Mouse (Mus musculus): ENCODE measurements around the gene Gss. TPM values are rescaled to one million over a fixed set of nuclear protein-coding genes. Genes with fewer than 3 reads are reported as not detected.
"Not testable (repeated sequence)": the region's sequence is repeated elsewhere in the genome, so short reads cannot be mapped to it uniquely, and the experiment has no call there.

The Gss gene
- polyA plus RNA-seq, 1 experiment from 2014 or later: 27.1 TPM

DNA sequence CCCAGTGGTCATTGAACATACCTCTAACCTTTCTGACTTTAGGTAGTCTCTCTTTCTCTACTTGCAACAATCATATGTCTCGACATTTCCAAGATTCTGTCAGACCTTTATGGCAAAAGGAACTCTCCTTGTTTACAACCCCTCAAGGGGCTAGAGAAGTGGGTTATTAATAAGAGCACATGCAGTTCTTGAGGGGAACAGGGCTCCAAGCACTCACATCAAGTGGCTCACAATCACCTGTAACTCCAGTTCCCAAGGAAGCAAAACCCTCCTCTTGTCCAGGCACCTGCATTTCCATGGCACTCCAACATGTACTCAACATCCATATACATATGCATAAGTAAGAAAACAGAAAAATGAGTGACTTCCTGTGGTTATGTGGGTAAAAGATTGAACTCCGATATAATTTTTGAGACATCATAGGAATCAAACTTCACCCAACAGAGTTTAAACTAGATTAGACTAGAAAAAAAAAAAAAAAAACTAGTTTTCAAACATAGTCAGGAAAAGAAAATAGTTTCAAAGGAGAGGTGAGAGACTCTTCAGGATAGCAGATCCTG, 38.1 kb downstream of the Gss start:
- H3K36me3 ChIP-seq (ENCODE audit: control insufficient read depth, insufficient read depth, low read length): no peaks in the 10 kb centered on the region
- H3K9ac ChIP-seq (ENCODE audit: low read depth, low read length): no peak overlapping the region
- H3K9me3 ChIP-seq (ENCODE audit: control insufficient read depth, low read length): no peaks in the 10 kb centered on the region
- H3K27me3 ChIP-seq (replicated peaks; ENCODE audit: control insufficient read depth, insufficient read depth, low read length): no peaks in the 10 kb centered on the region
- H3K27ac ChIP-seq (replicated peaks; ENCODE audit: low read depth, low read length): no peak overlapping the region
- no peaks in the 10 kb centered on the region for H3K4me1 ChIP-seq (ENCODE audit: control insufficient read depth, insufficient read depth, low read length)
- ATAC-seq (ENCODE audit: low read depth) (no peak), DNase-seq (ENCODE audit: low spot score) (no peak)
- no peak overlapping the region for H3K4me3 ChIP-seq (ENCODE audit: low read depth, low read length)
- WGBS: 89% methylated on average over 2 of the region's 2 CpGs
- H3K4me2 ChIP-seq (ENCODE audit: low read depth, low read length): no peak overlapping the region

- H3K4me3 ChIP-seq (ENCODE audit: low read depth, low read length): no peak overlapping the region
- no peak for ATAC-seq (ENCODE audit: low read depth)
- H3K27me3 ChIP-seq (replicated peaks; ENCODE audit: control insufficient read depth, insufficient read depth, low read length): no peaks in the 10 kb centered on the region
Observed at GRCm38 (mm10) chr2:155552949-155553354, 39.7 kb downstream of the Gss start.

DNA sequence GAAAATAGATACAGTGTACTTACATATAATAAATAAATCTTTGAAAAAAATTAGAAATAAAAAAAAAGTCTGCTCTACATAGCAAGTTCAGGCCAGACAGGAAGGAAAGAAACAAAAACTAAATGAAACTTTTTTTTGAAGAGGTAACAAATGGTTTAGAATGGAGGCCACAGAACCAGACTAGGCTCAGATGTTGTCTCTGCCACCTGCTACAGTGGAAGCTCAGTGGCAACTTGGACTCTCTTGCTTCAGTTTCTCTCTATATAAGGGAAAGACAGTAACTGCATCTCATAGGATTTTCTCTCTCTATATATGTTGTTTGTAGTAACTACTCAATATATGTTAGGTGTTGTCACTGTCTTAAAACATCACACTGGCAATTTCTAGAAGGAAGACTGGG, 40.3 kb downstream of the Gss start:
- Histone ChIP-seq H3K27me3 (replicated peaks; ENCODE audit: control insufficient read depth, insufficient read depth, low read length) (no peaks in the 10 kb centered on the region), H3K4me2 (ENCODE audit: low read depth, low read length) (no peak overlapping the region), H3K4me1 (ENCODE audit: control insufficient read depth, insufficient read depth, low read length) (no peaks in the 10 kb centered on the region), H3K27ac (replicated peaks; ENCODE audit: low read depth, low read length) (no peak overlapping the region), H3K9ac (ENCODE audit: low read depth, low read length) (no peak overlapping the region), H3K4me3 (ENCODE audit: low read depth, low read length) (no peak overlapping the region), H3K36me3 (ENCODE audit: control insufficient read depth, insufficient read depth, low read length) (no peaks in the 10 kb centered on the region), H3K9me3 (ENCODE audit: control insufficient read depth, low read length) (no peaks in the 10 kb centered on the region)
- ATAC-seq (ENCODE audit: low read depth) (no peak), DNase-seq (ENCODE audit: low spot score) (no peak)

More at GRCm38 (mm10) chr2:155552949-155553354, 39.7 kb downstream of the Gss start:
- no peaks in the 10 kb centered on the region for H3K9me3 ChIP-seq (ENCODE audit: control insufficient read depth, low read length)
- H3K36me3 ChIP-seq (ENCODE audit: control insufficient read depth, insufficient read depth, low read length): no peaks in the 10 kb centered on the region
- no peak overlapping the region for H3K4me2 ChIP-seq (ENCODE audit: low read depth, low read length)
- DNase-seq (ENCODE audit: low spot score): no peak
- H3K27ac ChIP-seq (replicated peaks; ENCODE audit: low read depth, low read length): no peak overlapping the region
- H3K9ac ChIP-seq (ENCODE audit: low read depth, low read length): no peak overlapping the region
- no peaks in the 10 kb centered on the region for H3K4me1 ChIP-seq (ENCODE audit: control insufficient read depth, insufficient read depth, low read length)

GRCm38 (mm10) chr2:155546955-155547354, 45.7 kb downstream of the Gss start:
- ATAC-seq (ENCODE audit: low read depth) (no peak), DNase-seq (ENCODE audit: low spot score) (no peak)
- Histone ChIP-seq H3K4me3 (ENCODE audit: low read depth, low read length) (no peak overlapping the region), H3K36me3 (ENCODE audit: control insufficient read depth, insufficient read depth, low read length) (no peaks in the 10 kb centered on the region), H3K9me3 (ENCODE audit: control insufficient read depth, low read length) (no peaks in the 10 kb centered on the region), H3K27ac (replicated peaks; ENCODE audit: low read depth, low read length) (no peak overlapping the region), H3K27me3 (replicated peaks; ENCODE audit: control insufficient read depth, insufficient read depth, low read length) (no peaks in the 10 kb centered on the region), H3K4me2 (ENCODE audit: low read depth, low read length) (no peak overlapping the region), H3K9ac (ENCODE audit: low read depth, low read length) (no peak overlapping the region), H3K4me1 (ENCODE audit: control insufficient read depth, insufficient read depth, low read length) (no peaks in the 10 kb centered on the region)
- WGBS: 65% methylated on average over 1 of the region's 1 CpGs

DNA sequence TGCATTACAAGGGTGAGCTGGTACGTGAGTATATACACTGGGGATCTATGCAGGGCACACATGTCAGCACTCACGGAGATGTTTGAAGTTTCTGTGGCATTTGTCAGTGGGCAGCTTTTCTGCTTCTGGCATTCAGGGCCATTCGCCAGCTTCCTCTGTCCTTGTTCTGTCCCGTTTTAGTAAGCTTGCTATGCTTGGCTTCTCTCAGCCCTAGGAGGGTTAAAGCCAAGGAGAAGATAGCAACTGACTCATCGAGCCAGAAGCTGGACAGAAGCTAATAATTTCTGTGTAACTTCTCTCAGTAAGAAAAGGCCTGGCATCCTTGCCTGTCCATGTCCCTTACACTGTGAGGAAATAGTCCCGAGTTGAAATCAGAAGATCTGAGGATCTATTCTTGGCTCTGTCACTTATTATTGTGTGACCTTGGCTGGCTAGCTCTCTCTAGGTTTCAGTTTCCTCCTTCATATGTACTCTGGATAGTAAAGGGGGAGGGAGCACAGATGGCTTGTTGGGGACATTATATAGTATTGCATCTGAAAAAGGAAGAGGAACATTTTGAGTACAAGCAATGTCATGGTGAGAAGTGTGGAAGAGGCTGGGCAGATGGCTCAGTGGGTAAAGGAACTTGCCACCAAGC, 51.7 kb downstream of the Gss start:
- DNase-seq (ENCODE audit: low spot score) (no peak), ATAC-seq (ENCODE audit: low read depth) (no peak)
- Histone ChIP-seq H3K4me1 (ENCODE audit: control insufficient read depth, insufficient read depth, low read length) (no peaks in the 10 kb centered on the region), H3K4me2 (ENCODE audit: low read depth, low read length) (no peak overlapping the region), H3K9ac (ENCODE audit: low read depth, low read length) (no peak overlapping the region), H3K36me3 (ENCODE audit: control insufficient read depth, insufficient read depth, low read length) (no peaks in the 10 kb centered on the region), H3K27ac (replicated peaks; ENCODE audit: low read depth, low read length) (no peak overlapping the region), H3K9me3 (ENCODE audit: control insufficient read depth, low read length) (no peaks in the 10 kb centered on the region), H3K27me3 (replicated peaks; ENCODE audit: control insufficient read depth, insufficient read depth, low read length) (no peaks in the 10 kb centered on the region), H3K4me3 (ENCODE audit: low read depth, low read length) (no peak overlapping the region)
- WGBS: 63% methylated on average over 6 of the region's 6 CpGs

DNA sequence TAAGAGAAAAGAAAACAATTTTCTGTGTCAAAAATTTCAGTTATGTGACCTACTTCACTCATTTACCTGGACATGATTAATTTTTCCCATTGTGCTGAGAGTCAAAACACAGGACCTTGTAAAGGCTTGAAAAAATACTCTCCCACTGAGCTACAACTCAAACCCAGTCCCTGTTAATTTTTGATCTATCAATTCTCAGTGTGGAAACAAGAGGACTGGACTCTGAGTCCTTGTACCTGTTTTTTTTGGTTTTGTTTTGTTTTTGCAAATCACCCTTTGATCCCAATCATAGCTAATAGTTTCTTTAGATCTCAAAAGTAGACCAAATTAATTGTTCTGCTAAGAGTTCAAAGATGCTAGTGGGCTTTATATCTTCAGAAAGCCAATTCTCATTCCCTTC, 52.9 kb downstream of the Gss start:
- Histone ChIP-seq H3K27ac (replicated peaks; ENCODE audit: low read depth, low read length) (no peak overlapping the region), H3K4me2 (ENCODE audit: low read depth, low read length) (no peak overlapping the region), H3K27me3 (replicated peaks; ENCODE audit: control insufficient read depth, insufficient read depth, low read length) (no peaks in the 10 kb centered on the region), H3K36me3 (ENCODE audit: control insufficient read depth, insufficient read depth, low read length) (no peaks in the 10 kb centered on the region), H3K4me3 (ENCODE audit: low read depth, low read length) (no peak overlapping the region), H3K9me3 (ENCODE audit: control insufficient read depth, low read length) (no peaks in the 10 kb centered on the region), H3K9ac (ENCODE audit: low read depth, low read length) (no peak overlapping the region), H3K4me1 (ENCODE audit: control insufficient read depth, insufficient read depth, low read length) (no peaks in the 10 kb centered on the region)
- no peak for DNase-seq (ENCODE audit: low spot score)
- no peak for ATAC-seq (ENCODE audit: low read depth)

DNA sequence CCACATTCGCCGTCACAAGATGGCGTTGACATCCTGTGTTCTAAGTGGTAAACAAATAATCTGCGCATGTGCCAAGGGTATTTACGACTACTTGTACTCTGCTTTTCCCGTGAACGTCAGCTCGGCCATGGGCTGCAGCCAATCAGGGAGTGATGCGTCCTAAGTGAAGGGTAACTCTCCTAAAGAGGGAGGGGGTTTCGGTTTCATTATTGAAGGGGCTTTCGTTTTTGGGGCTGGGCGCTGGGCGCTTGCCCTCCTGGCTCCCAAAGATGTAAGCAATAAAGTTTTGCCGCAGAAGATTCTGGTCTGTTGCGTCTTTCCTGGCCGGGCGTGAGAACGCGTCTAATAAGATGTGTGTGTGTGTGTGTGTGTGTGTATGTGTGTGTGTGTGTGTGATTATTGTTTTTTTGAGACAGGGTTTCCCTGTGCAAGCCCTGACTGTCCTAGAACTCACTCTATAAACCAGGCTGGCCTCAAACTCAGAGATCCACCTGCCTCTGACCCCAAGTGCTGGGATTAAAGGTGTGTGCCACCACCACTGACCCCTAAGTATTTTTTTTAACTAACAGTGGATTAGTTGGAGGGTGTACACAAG, 54.0 kb downstream of the Gss start:
- 76% methylated on average over 14 of the region's 19 CpGs for WGBS
- not testable (repeated sequence) for H3K4me2 ChIP-seq (ENCODE audit: low read depth, low read length); H3K4me3 ChIP-seq (ENCODE audit: low read depth, low read length); ATAC-seq (ENCODE audit: low read depth); H3K27me3 ChIP-seq (replicated peaks; ENCODE audit: control insufficient read depth, insufficient read depth, low read length); DNase-seq (ENCODE audit: low spot score); H3K4me1 ChIP-seq (ENCODE audit: control insufficient read depth, insufficient read depth, low read length); H3K9ac ChIP-seq (ENCODE audit: low read depth, low read length); H3K27ac ChIP-seq (replicated peaks; ENCODE audit: low read depth, low read length); H3K9me3 ChIP-seq (ENCODE audit: control insufficient read depth, low read length); H3K36me3 ChIP-seq (ENCODE audit: control insufficient read depth, insufficient read depth, low read length)

GRCm38 (mm10) chr2:155537761-155538462, 54.7 kb downstream of the Gss start:
- DNase-seq (ENCODE audit: low spot score) (no peak), ATAC-seq (ENCODE audit: low read depth) (no peak)
- no peaks in the 10 kb centered on the region for H3K4me1 ChIP-seq (ENCODE audit: control insufficient read depth, insufficient read depth, low read length)
- no peak overlapping the region for H3K4me3 ChIP-seq (ENCODE audit: low read depth, low read length)
- H3K27me3 ChIP-seq (replicated peaks; ENCODE audit: control insufficient read depth, insufficient read depth, low read length): no peaks in the 10 kb centered on the region
- WGBS: 74% methylated on average over 5 of the region's 5 CpGs
- H3K9ac ChIP-seq (ENCODE audit: low read depth, low read length): no peak overlapping the region
- H3K4me2 ChIP-seq (ENCODE audit: low read depth, low read length): no peak overlapping the region
- no peaks in the 10 kb centered on the region for H3K36me3 ChIP-seq (ENCODE audit: control insufficient read depth, insufficient read depth, low read length)
- H3K9me3 ChIP-seq (ENCODE audit: control insufficient read depth, low read length): no peaks in the 10 kb centered on the region
- H3K27ac ChIP-seq (replicated peaks; ENCODE audit: low read depth, low read length): no peak overlapping the region

Measured in embryonic facial prominence, embryonic 14.5 days (tissue).